13 mouse cellular contexts compared by ENCODE assay signal in the genomic region with DNA sequence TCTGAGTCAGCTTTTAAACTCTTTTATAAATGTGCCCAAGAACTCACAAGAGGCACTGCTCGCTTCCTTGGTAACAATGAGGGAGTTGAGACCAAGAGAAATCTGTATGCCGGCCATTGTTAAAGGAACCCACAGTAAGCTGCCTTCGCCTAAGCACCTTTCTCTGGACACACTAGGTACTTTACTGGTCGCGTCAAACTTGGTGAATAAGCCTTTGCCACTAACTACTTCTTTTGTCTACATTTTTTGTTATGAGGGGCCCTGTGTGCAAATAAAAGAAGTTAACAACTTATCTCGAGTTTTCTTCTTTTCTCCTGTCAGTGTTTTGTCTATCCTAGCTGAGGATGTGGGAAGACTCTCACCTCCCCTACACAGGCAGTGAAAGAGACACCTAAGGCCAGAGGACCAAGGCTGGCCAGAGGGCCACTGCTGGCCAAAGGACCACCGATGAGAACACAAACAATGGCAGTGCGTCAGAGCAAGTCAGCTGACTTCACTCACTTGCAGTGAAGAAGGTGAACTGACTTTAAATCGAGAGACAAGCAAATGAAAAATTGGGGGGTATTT. TPM values are rescaled to one million over a fixed set of nuclear protein-coding genes. Genes with fewer than 3 reads are reported as not detected.
DNase-seq lines count a peak whose midpoint lies in the region; ATAC-seq and TF ChIP-seq lines count a peak whose summit lies in the region.
"Had no signal": no experiment of that assay in that cellular context is flagged by ENCODE, and none has a peak within 500 bp of the region (broad histone marks: within the 10 kb centered on the region; RNA-seq: fewer than 3 reads in every experiment).

No protein-coding gene starts in this region.

- no peaks in the 10 kb centered on the region for H3K36me3 ChIP-seq in heart, postnatal 0 days (replicated peaks; ENCODE audit: control insufficient read depth, insufficient read depth, low read length)
- H3K36me3 ChIP-seq in stomach, embryonic 16.5 days (ENCODE audit: control insufficient read depth, insufficient read depth, low read length): no peaks in the 10 kb centered on the region
- H3K36me3 ChIP-seq in stomach, postnatal 0 days (ENCODE audit: control insufficient read depth, insufficient read depth, low read length): no peaks in the 10 kb centered on the region
- no peaks in the 10 kb centered on the region for H3K36me3 ChIP-seq in liver, embryonic 12.5 days
- H3K36me3 ChIP-seq in hindbrain, embryonic 12.5 days: no peaks in the 10 kb centered on the region
- H3K36me3 ChIP-seq: embryonic facial prominence, embryonic 12.5 days; liver, embryonic 13.5 days had no signal

- H3K9me3 ChIP-seq in heart, postnatal 0 days (replicated peaks; ENCODE audit: control insufficient read depth, low read length): no peaks in the 10 kb centered on the region
- no peaks in the 10 kb centered on the region for H3K9me3 ChIP-seq in stomach, embryonic 16.5 days (replicated peaks; ENCODE audit: control insufficient read depth, low read length)
- no peaks in the 10 kb centered on the region for H3K9me3 ChIP-seq in stomach, postnatal 0 days (ENCODE audit: control insufficient read depth, low read length)
- no peaks in the 10 kb centered on the region for H3K9me3 ChIP-seq in liver, embryonic 12.5 days (replicated peaks)
- no peaks in the 10 kb centered on the region for H3K9me3 ChIP-seq in hindbrain, embryonic 12.5 days (replicated peaks)
- H3K9me3 ChIP-seq: embryonic facial prominence, embryonic 12.5 days; liver, embryonic 13.5 days had no signal

- TF ChIP-seq CTCF in heart, postnatal 0 days (IDR thresholded peaks at IDR 0.05; ENCODE audit: low read depth): no peak
- TF ChIP-seq CTCF in stomach, postnatal 0 days (IDR thresholded peaks at IDR 0.05; ENCODE audit: low read depth): no peak

- H3K27me3 ChIP-seq in heart, postnatal 0 days (ENCODE audit: control insufficient read depth, insufficient read depth, low read length): no peaks in the 10 kb centered on the region
- H3K27me3 ChIP-seq in stomach, embryonic 16.5 days (ENCODE audit: control insufficient read depth, insufficient read depth, low read length): no peaks in the 10 kb centered on the region
- H3K27me3 ChIP-seq in stomach, postnatal 0 days (ENCODE audit: control insufficient read depth, insufficient read depth, low read length): no peaks in the 10 kb centered on the region
- 0 out of 2 replicates have a peak, but pooled peaks cover 6% of the 10 kb centered on the region for H3K27me3 ChIP-seq in liver, embryonic 12.5 days (replicated peaks)
- no peaks in the 10 kb centered on the region for H3K27me3 ChIP-seq in hindbrain, embryonic 12.5 days
- H3K27me3 ChIP-seq: embryonic facial prominence, embryonic 12.5 days; liver, embryonic 13.5 days had no signal

- no peak overlapping the region for H3K9ac ChIP-seq in heart, postnatal 0 days (replicated peaks; ENCODE audit: low read depth, low read length)
- no peak overlapping the region for H3K9ac ChIP-seq in stomach, embryonic 16.5 days (ENCODE audit: low read length)
- no peak overlapping the region for H3K9ac ChIP-seq in stomach, postnatal 0 days (ENCODE audit: low read length)
- H3K9ac ChIP-seq in liver, embryonic 12.5 days: no peak overlapping the region
- no peak overlapping the region for H3K9ac ChIP-seq in hindbrain, embryonic 12.5 days
- H3K9ac ChIP-seq: embryonic facial prominence, embryonic 12.5 days; hindbrain, embryonic 14.5 days; liver, embryonic 13.5 days had no signal

- 82% methylated on average over 9 of the region's 9 CpGs for WGBS in heart, postnatal 0 days
- 74% methylated on average over 9 of the region's 9 CpGs for WGBS in stomach, embryonic 16.5 days
- 62% methylated on average over 9 of the region's 9 CpGs for WGBS in stomach, postnatal 0 days
- 64% methylated on average over 9 of the region's 9 CpGs for WGBS in liver, embryonic 12.5 days (ENCODE audit: insufficient replicate concordance)
- 61% methylated on average over 9 of the region's 9 CpGs for WGBS in hindbrain, embryonic 12.5 days

- H3K27ac ChIP-seq in heart, postnatal 0 days (ENCODE audit: low read depth): peak overlapping the region; percentile 52
- peak overlapping the region; percentile 12; the same call in 1 of the 2 replicates for H3K27ac ChIP-seq in stomach, embryonic 16.5 days (ENCODE audit: low read length)
- no peak overlapping the region for H3K27ac ChIP-seq in stomach, postnatal 0 days (replicated peaks)
- H3K27ac ChIP-seq in liver, embryonic 12.5 days: no peak overlapping the region
- H3K27ac ChIP-seq in hindbrain, embryonic 12.5 days: no peak overlapping the region
- H3K27ac ChIP-seq: embryonic facial prominence, embryonic 12.5 days; hindbrain, embryonic 14.5 days; liver, embryonic 13.5 days had no signal

- H3K4me3 ChIP-seq in heart, postnatal 0 days (ENCODE audit: low read depth, low read length): no peak overlapping the region
- H3K4me3 ChIP-seq in stomach, embryonic 16.5 days (replicated peaks; ENCODE audit: low read length): no peak overlapping the region
- no peak overlapping the region for H3K4me3 ChIP-seq in stomach, postnatal 0 days (ENCODE audit: low read depth, low read length)
- H3K4me3 ChIP-seq in liver, embryonic 12.5 days: no peak overlapping the region
- H3K4me3 ChIP-seq in hindbrain, embryonic 12.5 days: no peak overlapping the region
- H3K4me3 ChIP-seq: embryonic facial prominence, embryonic 12.5 days; liver, embryonic 13.5 days had no signal

- DNase-seq in frontal cortex, postnatal 14 days (ENCODE audit: low spot score in 2 of 2): no peak
- DNase-seq in heart, postnatal 0 days (ENCODE audit: low spot score): no peak
- no peak for DNase-seq in heart, adult 11 months
- DNase-seq in stomach, postnatal 0 days (ENCODE audit: low spot score): no peak
- DNase-seq: cerebellum, adult 8-10 months; liver, embryonic 13.5 days had no signal

- 0 out of 2 replicates have a peak, but pooled peaks have one; percentile 41 for ATAC-seq in frontal cortex, adult (ENCODE audit: low TSS enrichment)
- ATAC-seq in heart, postnatal 0 days (ENCODE audit: insufficient read depth, low read depth): no peak
- no peak for ATAC-seq in stomach, embryonic 16.5 days (ENCODE audit: insufficient read depth, low FRiP score)
- ATAC-seq in stomach, postnatal 0 days (ENCODE audit: low FRiP score, low TSS enrichment): no peak
- no peak for ATAC-seq in liver, embryonic 12.5 days
- ATAC-seq in hindbrain, embryonic 12.5 days (ENCODE audit: low FRiP score): no peak
- ATAC-seq: intestine, embryonic 16.5 days had no signal

- no peak for TF ChIP-seq EP300 in heart, postnatal 0 days (IDR thresholded peaks at IDR 0.05; ENCODE audit: low read depth)
- TF ChIP-seq EP300 in stomach, postnatal 0 days (optimal IDR thresholded peaks at IDR 0.05): no peak

- H3K4me2 ChIP-seq in heart, postnatal 0 days (ENCODE audit: low read depth, low read length): 0 out of 2 replicates have a peak overlapping the region, but pooled peaks have one; percentile 12
- no peak overlapping the region for H3K4me2 ChIP-seq in stomach, embryonic 16.5 days (ENCODE audit: low read depth, low read length)
- no peak overlapping the region for H3K4me2 ChIP-seq in stomach, postnatal 0 days (replicated peaks; ENCODE audit: low read depth)
- no peak overlapping the region for H3K4me2 ChIP-seq in liver, embryonic 12.5 days
- no peak overlapping the region for H3K4me2 ChIP-seq in hindbrain, embryonic 12.5 days (replicated peaks)
- H3K4me2 ChIP-seq: embryonic facial prominence, embryonic 12.5 days; hindbrain, embryonic 14.5 days; liver, embryonic 13.5 days had no signal

- peaks cover 29% of the 10 kb centered on the region for H3K4me1 ChIP-seq in heart, postnatal 0 days (ENCODE audit: control insufficient read depth, insufficient read depth)
- H3K4me1 ChIP-seq in stomach, embryonic 16.5 days (ENCODE audit: control insufficient read depth, insufficient read depth, low read length): peaks cover 4% of the 10 kb centered on the region; the same call in 1 of the 2 replicates
- H3K4me1 ChIP-seq in stomach, postnatal 0 days (replicated peaks; ENCODE audit: control insufficient read depth, insufficient read depth): 0 out of 2 replicates have a peak, but pooled peaks cover 2% of the 10 kb centered on the region
- H3K4me1 ChIP-seq in liver, embryonic 12.5 days: no peaks in the 10 kb centered on the region
- no peaks in the 10 kb centered on the region for H3K4me1 ChIP-seq in hindbrain, embryonic 12.5 days

RNA-seq across cellular contexts. Expression of a gene that starts 18.0 kb away (rescaled TPM):
- total RNA-seq in heart, postnatal 0 days (2014; rRNA removed; ENCODE audit: low replicate concordance): 11.8 and 16.1 TPM in 2 replicates
- polyA plus RNA-seq in heart, postnatal 0 days (2015; fragmentation: Nextera tagmentation; extraction: Ambion mirVana): 11.1 and 11.8 TPM in 2 replicates
- 17.3 and 18.0 TPM in 2 replicates for polyA plus RNA-seq in stomach, embryonic 16.5 days (2015; fragmentation: Nextera tagmentation; extraction: Ambion mirVana)
- 24.0 and 26.8 TPM in 2 replicates for polyA plus RNA-seq in stomach, postnatal 0 days (2015; fragmentation: Nextera tagmentation; extraction: Ambion mirVana)
- polyA plus RNA-seq in liver, embryonic 12.5 days (2016; fragmentation: Nextera tagmentation; extraction: Ambion mirVana): 22.0 and 22.7 TPM in 2 replicates
- 2.3 and 2.6 TPM in 2 replicates for polyA plus RNA-seq in hindbrain, embryonic 12.5 days (2016; fragmentation: Nextera tagmentation; extraction: Ambion mirVana)

Comparison
In these comparisons a context has a peak if more than half of its experiments do, and no peak if none do; other contexts are left out.
1. H3K27ac ChIP-seq: peak in heart, postnatal 0 days (single experiment) and stomach, embryonic 16.5 days (single experiment); none in stomach, postnatal 0 days (single experiment), liver, embryonic 12.5 days (single experiment) and hindbrain, embryonic 12.5 days (single experiment).